Mouse (Mus musculus) forebrain, embryonic 12.5 days (tissue): ENCODE data around the gene Gm4952. TPM values are rescaled to one million over a fixed set of nuclear protein-coding genes. Genes with fewer than 3 reads are reported as not detected.

Experiments used
- ATAC-seq: fragments of 200-750 bp; cut with Nextera tagmentation; 2 replicates; pipeline ENCODE4 v1.8.0; 2017; ENCODE audit warnings: moderate TSS enrichment; ENCODE audit not compliant: low FRiP score
- H3K27ac ChIP-seq: fragments of 300-500 bp; sonication (generic); 2 replicates; pipeline ENCODE4 v1.5.1; 2016; ENCODE audit warnings: mild to moderate bottlenecking
- H3K27me3 ChIP-seq: fragments of 300-500 bp; sonication (generic); 2 replicates; pipeline ENCODE4 v1.6.1; 2016; ENCODE audit warnings: mild to moderate bottlenecking
- H3K36me3 ChIP-seq: fragments of 300-500 bp; sonication (generic); replicated peaks from 2 replicates; pipeline ENCODE4 v1.6.1; 2016; ENCODE audit warnings: mild to moderate bottlenecking
- H3K4me1 ChIP-seq: fragments of 300-500 bp; sonication (generic); 2 replicates; pipeline ENCODE4 v1.6.1; 2016
- H3K4me2 ChIP-seq: fragments of 300-500 bp; sonication (generic); 2 replicates; pipeline ENCODE4 v1.6.1; 2016; ENCODE audit warnings: mild to moderate bottlenecking, moderate library complexity
- H3K4me3 ChIP-seq: fragments of 300-500 bp; sonication (generic); replicated peaks from 2 replicates; pipeline ENCODE4 v1.5.1; 2016; ENCODE audit warnings: mild to moderate bottlenecking
- H3K9ac ChIP-seq: fragments of 300-500 bp; sonication (generic); 2 replicates; pipeline ENCODE4 v1.6.1; 2016; ENCODE audit warnings: mild to moderate bottlenecking
- H3K9me3 ChIP-seq: fragments of 300-500 bp; sonication (generic); 2 replicates; pipeline ENCODE4 v1.6.1; 2016
- WGBS: fragments of 180-500 bp; shearing (Covaris S2); methylation state at CpG from one replicate; pipeline ENCODE4 v1.1.7; 2016; 5-methylcytosine and 5-hydroxymethylcytosine counted together
- polyA plus RNA-seq: library from polyadenylated mRNA; unstranded; fragments of >200 nt; fragmentation: Nextera tagmentation; extraction: Ambion mirVana; gene quantifications from 2 replicates; pipeline ENCODE4 v1.2.1, GENCODE M21; 2016

The Gm4952 gene
- polyA plus RNA-seq, 1 experiment from 2014 or later = not detected

GRCm38 (mm10) chr19:12575514-12575913, 24.3 kb upstream of the Gm4952 start:
- no peaks in the 10 kb centered on the region for H3K9me3 ChIP-seq
- no peak overlapping the region for H3K9ac ChIP-seq
- H3K4me3 ChIP-seq = no peak overlapping the region
- peaks cover 16% of the 10 kb centered on the region for H3K36me3 ChIP-seq
- H3K4me2 ChIP-seq = no peak overlapping the region
- WGBS = 93% methylated on average over 2 of the region's 2 CpGs
- no peak for ATAC-seq
- no peaks in the 10 kb centered on the region for H3K27me3 ChIP-seq
- H3K4me1 ChIP-seq = peaks cover 19% of the 10 kb centered on the region
- no peak overlapping the region for H3K27ac ChIP-seq

DNA sequence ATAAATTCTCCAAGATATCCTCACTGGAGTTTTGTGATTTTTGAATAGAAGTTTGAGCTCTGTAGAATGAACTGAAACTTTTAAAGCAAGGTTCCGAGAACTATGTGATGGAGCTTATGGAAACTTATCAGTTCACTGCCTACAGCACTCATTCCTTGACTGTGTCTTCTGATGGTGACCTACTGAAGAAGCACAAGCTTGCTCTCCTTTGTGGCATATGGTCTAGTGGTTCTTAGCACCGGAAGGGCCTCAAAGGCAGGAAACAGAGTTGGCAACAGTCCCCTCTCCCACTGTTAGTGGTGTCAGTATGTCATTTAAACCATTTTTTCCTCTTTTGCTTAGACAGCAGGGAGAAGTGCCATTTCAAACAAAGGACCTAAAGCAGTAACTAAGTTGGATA, 23.1 kb upstream of the Gm4952 start:
- Histone ChIP-seq H3K9me3 (no peaks in the 10 kb centered on the region), H3K4me1 (peaks cover 19% of the 10 kb centered on the region), H3K27ac (no peak overlapping the region), H3K4me2 (no peak overlapping the region), H3K36me3 (peaks cover 16% of the 10 kb centered on the region), H3K27me3 (no peaks in the 10 kb centered on the region), H3K9ac (no peak overlapping the region), H3K4me3 (no peak overlapping the region)
- 90% methylated on average over 2 of the region's 2 CpGs for WGBS
- no peak for ATAC-seq

DNA sequence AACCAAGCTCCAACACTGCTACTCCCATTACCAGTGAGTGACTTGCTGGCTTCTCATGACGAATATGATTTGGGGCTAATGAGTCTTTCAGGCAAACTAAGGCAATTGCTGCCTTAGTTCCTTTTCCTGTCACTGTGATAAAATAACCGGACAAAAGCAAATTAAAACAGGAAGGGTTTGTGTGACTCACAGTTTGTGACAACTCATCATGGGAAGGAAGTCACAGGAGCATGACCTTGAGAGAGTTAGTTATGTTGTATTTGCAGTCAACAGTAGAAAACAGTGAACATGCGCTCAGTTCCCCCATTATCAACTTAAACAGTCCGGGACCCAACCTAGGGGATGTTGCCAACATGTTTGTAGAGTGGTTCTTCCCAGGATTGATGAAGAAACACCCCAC, 14.5 kb upstream of the Gm4952 start:
- Histone ChIP-seq H3K27me3 (no peaks in the 10 kb centered on the region), H3K4me1 (no peaks in the 10 kb centered on the region), H3K36me3 (0 out of 2 replicates have a peak, but pooled peaks cover 2% of the 10 kb centered on the region), H3K9me3 (no peaks in the 10 kb centered on the region), H3K4me3 (no peak overlapping the region), H3K4me2 (no peak overlapping the region), H3K9ac (no peak overlapping the region), H3K27ac (no peak overlapping the region)
- ATAC-seq = no peak
- WGBS = 85% methylated on average over 4 of the region's 4 CpGs

GRCm38 (mm10) chr19:12591908-12592307, 7.9 kb upstream of the Gm4952 start:
- WGBS = 19% methylated on average over 1 of the region's 1 CpGs

GRCm38 (mm10) chr19:12595135-12595529, 4.6 kb upstream of the Gm4952 start:
- Histone ChIP-seq H3K4me3 (peak overlapping the region; percentile 59; the same call in 1 of the 2 replicates), H3K27me3 (peaks cover 9% of the 10 kb centered on the region), H3K9me3 (no peaks in the 10 kb centered on the region), H3K4me2 (peak overlapping the region; percentile 98), H3K9ac (no peak overlapping the region), H3K36me3 (no peaks in the 10 kb centered on the region), H3K27ac (no peak overlapping the region), H3K4me1 (peaks cover 3% of the 10 kb centered on the region; the same call in 1 of the 2 replicates)
- WGBS = 61% methylated on average over 2 of the region's 2 CpGs
- no peak for ATAC-seq

More at GRCm38 (mm10) chr19:12591908-12592307, 7.9 kb upstream of the Gm4952 start:
- Histone ChIP-seq H3K4me3 (no peak overlapping the region), H3K36me3 (0 out of 2 replicates have a peak, but pooled peaks cover 2% of the 10 kb centered on the region), H3K9ac (no peak overlapping the region), H3K9me3 (no peaks in the 10 kb centered on the region), H3K4me1 (peaks cover 3% of the 10 kb centered on the region; the same call in 1 of the 2 replicates), H3K4me2 (no peak overlapping the region), H3K27ac (no peak overlapping the region), H3K27me3 (peaks cover 7% of the 10 kb centered on the region)
- ATAC-seq = peak; percentile 68

DNA sequence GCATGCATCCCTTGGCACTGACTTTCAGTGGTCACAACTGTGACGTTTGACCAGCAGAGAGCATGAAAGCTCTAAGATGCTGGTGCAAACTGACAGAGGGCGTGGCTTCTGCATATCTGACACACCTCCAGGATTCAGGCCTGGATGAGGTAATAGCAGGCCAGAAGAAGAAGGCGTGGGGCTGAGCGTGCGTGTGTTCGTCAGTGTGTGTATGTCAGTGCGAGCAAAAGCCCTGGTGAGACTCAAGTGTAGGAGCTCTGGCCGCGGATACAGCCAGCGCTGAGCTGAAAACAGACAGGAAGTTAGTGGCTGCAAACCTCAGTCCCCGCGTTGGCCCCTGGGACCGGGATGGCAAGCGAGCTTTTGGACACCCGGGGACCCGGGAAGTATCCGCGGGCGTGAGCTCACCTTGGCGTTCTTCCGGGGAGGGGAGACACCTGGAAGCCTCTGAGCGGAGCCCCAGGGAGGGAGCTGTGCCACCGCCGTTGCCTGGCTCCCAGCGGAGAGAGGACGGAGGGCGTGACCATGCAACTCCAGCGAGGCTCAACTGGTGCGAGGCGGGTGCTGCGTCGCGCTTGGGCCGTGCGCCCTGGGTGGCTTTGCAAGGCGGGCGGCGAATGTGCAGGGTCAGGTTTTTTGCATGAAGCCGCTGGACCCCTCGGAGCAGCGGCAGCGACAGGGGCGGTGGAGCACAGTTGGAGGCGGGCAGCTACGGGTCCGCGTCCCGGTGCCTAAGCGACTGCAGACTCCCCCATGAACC, 4.1 kb upstream of the Gm4952 start:
- Histone ChIP-seq H3K27me3 (peaks cover 9% of the 10 kb centered on the region), H3K9me3 (no peaks in the 10 kb centered on the region), H3K9ac (peak overlapping the region; percentile 64), H3K4me1 (peaks cover 3% of the 10 kb centered on the region; the same call in 1 of the 2 replicates), H3K27ac (no peak overlapping the region), H3K36me3 (no peaks in the 10 kb centered on the region), H3K4me2 (peak overlapping the region; percentile 98), H3K4me3 (peak overlapping the region; percentile 59)
- peak; percentile 82 for ATAC-seq
- under 1% methylated on average over 49 of the region's 49 CpGs for WGBS

GRCm38 (mm10) chr19:12596290-12597072, 3.3 kb upstream of the Gm4952 start:
- Histone ChIP-seq H3K36me3 (no peaks in the 10 kb centered on the region), H3K27ac (no peak overlapping the region)
- 20% methylated on average over 23 of the region's 23 CpGs for WGBS

DNA sequence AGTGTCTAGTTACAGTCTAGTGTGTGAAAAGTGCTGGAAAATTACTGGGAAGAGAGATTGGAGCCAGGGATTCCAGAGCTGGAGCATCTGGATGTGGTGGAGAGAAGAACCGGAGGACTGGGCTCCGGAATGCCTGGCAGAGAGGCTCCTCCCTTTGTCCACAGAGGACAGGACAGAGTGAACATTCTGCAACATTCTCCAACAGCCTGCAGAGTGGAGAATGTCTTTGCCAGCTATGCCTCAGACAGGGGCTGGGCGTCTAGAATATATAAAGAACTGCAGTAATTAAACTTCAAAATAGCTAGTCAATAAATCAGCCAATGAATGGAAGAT, 2.7 kb upstream of the Gm4952 start:
- no peak for ATAC-seq
- H3K4me2 ChIP-seq = no peak overlapping the region
- no peak overlapping the region for H3K4me3 ChIP-seq
- 84% methylated on average over 3 of the region's 3 CpGs for WGBS
- H3K36me3 ChIP-seq = no peaks in the 10 kb centered on the region
- H3K27ac ChIP-seq = no peak overlapping the region
- no peaks in the 10 kb centered on the region for H3K9me3 ChIP-seq
- H3K9ac ChIP-seq = no peak overlapping the region
- peaks cover 3% of the 10 kb centered on the region; the same call in 1 of the 2 replicates for H3K4me1 ChIP-seq
- peaks cover 9% of the 10 kb centered on the region for H3K27me3 ChIP-seq

More at GRCm38 (mm10) chr19:12596290-12597072, 3.3 kb upstream of the Gm4952 start:
- peak overlapping the region; percentile 64 for H3K9ac ChIP-seq
- H3K4me1 ChIP-seq = peaks cover 3% of the 10 kb centered on the region; the same call in 1 of the 2 replicates
- peaks cover 9% of the 10 kb centered on the region for H3K27me3 ChIP-seq
- peak; percentile 68 for ATAC-seq
- H3K4me2 ChIP-seq = peak overlapping the region; percentile 98
- peak overlapping the region; percentile 59 for H3K4me3 ChIP-seq
- no peaks in the 10 kb centered on the region for H3K9me3 ChIP-seq

DNA sequence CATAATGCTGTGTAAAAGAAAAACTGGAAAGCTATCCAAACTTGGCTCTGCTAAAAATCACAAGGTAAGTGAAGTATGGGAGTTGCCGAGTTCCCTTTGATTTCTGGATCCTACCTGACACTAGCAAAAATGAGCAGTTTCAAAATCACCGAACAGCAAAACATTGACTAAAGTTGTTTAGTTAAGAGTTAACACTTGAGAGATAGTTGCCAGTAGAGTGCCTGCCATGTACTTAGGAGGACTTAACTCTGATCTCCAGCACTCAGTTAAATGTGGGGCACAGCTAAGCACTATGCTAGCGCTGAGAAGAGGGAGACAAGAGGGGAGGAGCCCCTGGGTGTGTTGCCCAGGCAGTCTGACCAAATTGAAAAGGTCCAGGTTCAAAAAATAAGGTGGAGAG, 1.1 kb upstream of the Gm4952 start:
- H3K4me3 ChIP-seq = no peak overlapping the region
- H3K4me1 ChIP-seq = peaks cover 3% of the 10 kb centered on the region; the same call in 1 of the 2 replicates
- WGBS = 74% methylated on average over 3 of the region's 3 CpGs
- no peak overlapping the region for H3K27ac ChIP-seq
- no peak for ATAC-seq
- peaks cover 9% of the 10 kb centered on the region for H3K27me3 ChIP-seq
- no peak overlapping the region for H3K9ac ChIP-seq
- no peak overlapping the region for H3K4me2 ChIP-seq
- no peaks in the 10 kb centered on the region for H3K36me3 ChIP-seq
- H3K9me3 ChIP-seq = no peaks in the 10 kb centered on the region

DNA sequence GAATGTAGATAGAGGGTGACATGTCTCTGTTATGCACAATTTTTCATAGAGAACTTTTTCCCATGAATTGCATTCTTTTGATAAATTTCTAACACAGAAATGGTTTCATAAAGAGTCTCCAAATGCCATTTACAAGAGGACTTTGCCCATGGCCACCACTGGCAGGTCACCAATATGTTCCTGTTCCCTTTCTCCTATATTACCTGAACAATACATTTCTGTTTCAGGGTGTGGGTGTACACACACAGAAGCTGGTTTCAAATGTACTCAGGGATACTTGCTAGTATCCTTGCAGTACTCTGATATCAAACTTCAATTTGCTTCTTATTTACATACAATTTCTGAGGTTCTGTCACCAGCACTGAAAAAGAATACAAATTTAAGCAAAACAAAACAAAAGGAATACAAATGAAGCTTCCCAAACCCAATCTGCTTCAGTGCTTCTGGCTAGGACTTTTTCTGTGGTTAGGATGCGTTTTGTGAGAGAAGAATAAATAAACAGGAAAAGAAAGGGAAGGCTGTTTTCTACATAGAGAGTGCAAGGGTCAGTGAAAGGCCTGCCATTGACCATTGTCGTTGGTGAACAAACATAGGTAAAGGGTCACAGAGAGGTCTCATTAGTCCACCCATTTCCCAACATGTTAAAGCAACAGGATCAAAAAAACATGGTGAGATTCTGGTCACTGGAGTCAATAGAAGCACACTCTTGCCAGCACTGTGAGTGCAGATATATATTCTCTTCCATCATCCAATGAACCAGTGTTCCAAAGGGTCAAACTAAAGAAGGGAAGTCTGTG, 1.1 kb downstream of the Gm4952 start:
- peaks cover 9% of the 10 kb centered on the region for H3K27me3 ChIP-seq
- no peak overlapping the region for H3K4me2 ChIP-seq
- no peak overlapping the region for H3K4me3 ChIP-seq
- H3K27ac ChIP-seq = no peak overlapping the region
- no peak for ATAC-seq
- H3K36me3 ChIP-seq = no peaks in the 10 kb centered on the region
- H3K9ac ChIP-seq = no peak overlapping the region
- H3K4me1 ChIP-seq = no peaks in the 10 kb centered on the region
- H3K9me3 ChIP-seq = no peaks in the 10 kb centered on the region
- WGBS = 44% methylated on average over 2 of the region's 2 CpGs

DNA sequence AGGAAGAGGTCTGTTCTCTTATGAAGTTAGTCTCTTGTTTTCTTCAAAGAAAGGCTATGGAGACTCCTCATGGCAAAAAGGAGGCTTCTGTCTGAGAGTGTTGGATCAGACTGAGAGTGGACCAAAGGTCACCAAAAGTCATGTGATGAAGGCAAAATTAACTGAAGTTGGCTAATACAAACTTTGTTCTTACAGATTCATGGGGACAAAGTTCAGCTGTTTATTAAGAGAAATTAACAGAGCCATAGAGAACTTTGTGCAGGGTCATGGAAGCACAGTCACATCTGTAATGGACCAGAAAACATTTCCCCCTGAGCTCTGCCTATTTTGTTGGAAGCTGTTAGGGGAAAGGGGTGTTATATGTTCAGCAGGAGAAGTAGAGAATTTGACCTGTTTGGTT, 8.6 kb downstream of the Gm4952 start:
- Histone ChIP-seq H3K27me3 (no peaks in the 10 kb centered on the region), H3K9me3 (no peaks in the 10 kb centered on the region), H3K9ac (no peak overlapping the region), H3K4me2 (no peak overlapping the region), H3K36me3 (no peaks in the 10 kb centered on the region), H3K4me1 (no peaks in the 10 kb centered on the region), H3K27ac (no peak overlapping the region), H3K4me3 (no peak overlapping the region)
- ATAC-seq = no peak

- Histone ChIP-seq H3K4me2 (no peak overlapping the region), H3K27ac (no peak overlapping the region), H3K9ac (no peak overlapping the region), H3K27me3 (no peaks in the 10 kb centered on the region), H3K4me1 (no peaks in the 10 kb centered on the region), H3K36me3 (no peaks in the 10 kb centered on the region), H3K4me3 (no peak overlapping the region), H3K9me3 (no peaks in the 10 kb centered on the region)
- 93% methylated on average over 1 of the region's 1 CpGs for WGBS
- ATAC-seq = no peak
These were observed 13.9 kb downstream of the Gm4952 start for GRCm38 (mm10) chr19:12613646-12614045.
